Mouse (Mus musculus) left cerebral cortex, postnatal 10 days (tissue): ENCODE data around the gene Upk2. TPM values are rescaled to one million over a fixed set of nuclear protein-coding genes. Genes with fewer than 3 reads are reported as not detected.
"Not testable (repeated sequence)": the region's sequence is repeated elsewhere in the genome, so short reads cannot be mapped to it uniquely, and the experiment has no call there.

ENCODE experiments used
- DNase-seq, 2 experiments: peaks; one replicate each; pipeline ENCODE4 v3.0.0; 2021 to 2022; ENCODE audit warnings: low spot score in 2 of 2, mixed read lengths in 1 of 2; ENCODE audit errors: extremely low spot score in 1 of 2
- intact Hi-C: fragments of 180-260 bp; cut with DNase I; formaldehyde crosslinking; loops from one replicate; pipeline ENCODE4 v1.15.1; 2025
- total RNA-seq, 2 experiments: library from RNA; stranded (reverse); gene quantifications; 2 replicates each; pipeline ENCODE4 v1.2.3; 2021

Upk2 gene
- total RNA-seq, 2 experiments from 2014 or later: not detected

- intact Hi-C loops: not testable (repeated sequence)
Observed at GRCm38 (mm10) chr9:44419730-44420129, 35.0 kb downstream of the Upk2 start.

GRCm38 (mm10) chr9:44418519-44419385 lies 36.0 kb downstream of the Upk2 start, which contains the start of gene Ccdc84:
Gene Ccdc84, minus strand, starts transcription at chr9:44418569.
- DNase-seq: no peak
- intact Hi-C loops: no loop called here

More at GRCm38 (mm10) chr9:44419730-44420129, 35.0 kb downstream of the Upk2 start:
- not testable (repeated sequence) for DNase-seq

GRCm38 (mm10) chr9:44417892-44418363 lies 36.8 kb downstream of the Upk2 start:
- peak; percentile 94 to 97 for DNase-seq
- intact Hi-C loops: no loop called here

GRCm38 (mm10) chr9:44417156-44417891 lies 37.5 kb downstream of the Upk2 start:
- intact Hi-C loops: no loop called here
- DNase-seq: no peak

GRCm38 (mm10) chr9:44412781-44413180 lies 42.0 kb downstream of the Upk2 start:
- intact Hi-C loops: no loop called here

GRCm38 (mm10) chr9:44412306-44412705 lies 42.5 kb downstream of the Upk2 start:
- intact Hi-C loops: no loop called here

More at GRCm38 (mm10) chr9:44412781-44413180, 42.0 kb downstream of the Upk2 start:
- DNase-seq: no peak

DNA sequence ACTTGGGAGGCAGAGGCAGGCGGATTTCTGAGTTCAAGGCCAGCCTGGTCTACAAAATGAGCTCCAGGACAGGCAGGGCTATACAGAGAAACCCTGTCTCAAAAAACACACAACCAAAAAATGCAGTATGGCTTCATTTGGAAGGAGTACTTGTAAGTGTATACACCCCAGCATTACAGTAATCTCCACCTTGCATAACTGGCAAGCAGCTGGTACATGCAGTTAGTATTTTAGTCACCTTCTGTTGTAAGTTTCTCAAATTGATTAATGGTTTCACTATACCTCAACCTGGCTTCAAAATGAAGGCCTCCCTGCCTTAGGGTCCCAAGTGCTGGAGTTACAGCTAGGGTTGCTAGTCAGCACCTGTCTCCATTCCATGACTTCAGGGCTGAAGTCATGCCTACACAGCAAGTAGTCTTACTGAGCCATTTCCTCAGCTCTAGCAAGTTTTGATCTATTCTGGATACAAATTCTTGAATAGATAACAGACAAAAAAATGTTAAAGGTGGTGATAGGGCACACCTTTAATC lies 43.1 kb downstream of the Upk2 start:
- DNase-seq: no peak
- intact Hi-C loops: no loop called here

More at GRCm38 (mm10) chr9:44412306-44412705, 42.5 kb downstream of the Upk2 start:
- DNase-seq: no peak

DNA sequence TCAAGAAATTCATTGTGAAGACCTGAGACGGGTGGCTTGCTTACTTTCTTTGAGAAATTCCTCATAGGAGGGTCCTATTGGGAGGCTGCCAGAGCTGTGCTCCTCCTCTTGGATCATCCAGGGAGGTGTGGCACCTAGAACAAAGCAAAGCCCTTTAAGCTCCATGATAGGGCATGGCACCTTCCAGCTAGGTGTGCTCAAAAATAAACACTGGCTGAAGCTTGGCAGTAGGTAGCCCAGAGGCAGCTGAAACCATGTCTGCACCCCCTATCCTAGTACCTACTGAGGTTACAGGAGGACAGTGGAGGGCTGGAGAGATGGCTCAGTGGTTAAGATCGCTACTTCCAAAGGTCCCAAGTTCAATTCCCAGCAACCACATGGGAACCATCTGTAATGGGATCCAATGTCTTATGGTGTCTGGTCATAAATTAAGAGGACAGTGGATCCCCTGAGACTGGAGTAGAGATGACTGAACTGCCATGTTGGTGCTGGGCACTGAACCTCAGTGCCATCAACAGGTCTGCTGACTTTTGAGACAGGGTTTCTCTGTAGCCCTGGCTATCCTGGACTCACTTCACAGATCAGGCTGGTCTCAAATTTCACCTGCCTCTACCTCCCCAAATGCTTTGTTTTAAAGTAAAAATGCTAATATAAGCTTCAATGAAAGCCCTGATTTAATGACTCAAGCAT lies 44.0 kb downstream of the Upk2 start:
- no peak for DNase-seq
- intact Hi-C loops: no loop called here

GRCm38 (mm10) chr9:44408693-44409092 lies 46.1 kb downstream of the Upk2 start:
- DNase-seq, intact Hi-C loops: not testable (repeated sequence)

DNA sequence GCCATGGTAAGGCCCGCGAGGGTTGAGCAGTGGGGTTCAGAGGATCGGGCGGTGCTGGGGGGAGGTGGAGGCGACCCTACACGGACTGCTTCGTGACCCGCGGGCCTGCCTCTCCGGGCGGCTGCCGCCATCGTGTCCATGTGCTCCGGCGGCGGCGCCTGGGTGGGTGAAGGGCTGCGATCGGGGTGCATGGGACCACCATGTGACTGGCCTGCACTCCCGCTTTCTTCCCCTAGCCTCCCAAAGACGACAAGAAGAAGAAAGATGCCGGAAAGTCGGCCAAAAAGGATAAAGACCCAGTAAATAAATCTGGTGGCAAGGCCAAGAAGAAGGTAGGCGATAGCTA lies 47.1 kb downstream of the Upk2 start:
- no peak for DNase-seq
- intact Hi-C loops: no loop called here

DNA sequence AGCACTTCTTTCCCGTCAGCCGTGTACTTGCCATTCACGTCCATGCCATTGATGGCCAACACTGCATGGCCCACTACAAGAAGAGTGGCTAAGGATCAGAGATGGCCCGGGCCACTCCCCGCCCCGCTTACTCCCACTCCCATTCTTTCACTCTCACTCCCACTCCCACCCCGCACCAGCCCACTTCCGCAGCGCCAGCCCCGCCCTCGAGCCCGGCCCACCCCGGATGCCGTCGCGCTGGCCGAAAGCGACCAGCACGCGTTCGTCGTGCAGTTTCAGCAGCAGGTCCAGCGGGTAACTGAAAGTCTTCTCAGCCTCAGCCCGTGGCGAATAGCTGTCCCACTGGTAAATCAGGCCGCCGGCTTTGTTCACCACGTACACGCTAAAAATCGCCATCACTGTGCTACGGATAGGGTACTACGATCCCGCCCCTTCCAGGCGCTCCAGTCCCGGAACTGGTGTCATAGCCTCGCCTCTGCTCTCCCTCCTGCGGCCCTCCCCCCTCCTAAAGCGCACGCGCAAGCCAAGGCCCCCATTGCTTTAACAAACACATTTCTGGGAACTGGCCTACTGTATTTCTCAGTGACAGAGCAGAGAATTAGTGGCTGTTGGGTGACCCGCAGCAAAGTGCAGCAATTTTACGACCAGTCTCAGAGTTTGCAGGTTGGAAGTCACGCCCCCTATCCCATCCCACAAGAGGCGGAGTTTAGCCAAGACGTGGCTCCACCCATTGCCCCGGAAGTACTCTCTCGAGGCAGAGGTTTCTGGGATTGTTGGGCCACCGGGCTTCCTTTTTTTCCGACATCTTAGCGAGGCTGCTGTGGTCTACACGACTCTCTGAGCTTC lies 47.6 kb downstream of the Upk2 start, which contains the start of the genes Rps25 and Trappc4:
TSS of gene Rps25 (plus strand) at position 234 of the 846 bp plus-strand sequence.
TSS of gene Trappc4 (minus strand) at position 695 of the 846 bp plus-strand sequence.
- DNase-seq: peak; percentile 90 to 93
- intact Hi-C loops: no loop called here

- intact Hi-C loops: no loop called here
- no peak for DNase-seq
Observed at GRCm38 (mm10) chr9:44405011-44405410, 49.8 kb downstream of the Upk2 start.

Other genes starting within 250 kb of the Upk2 start
- 10 to 100 TPM; 48.6 to 49.9 TPM for gene Cbl, start 220.9 kb downstream of the Upk2 start, total RNA-seq
- 1 to 10 TPM in 1 of 2 experiments, under 1 TPM in 1; 0.69 to 1.9 TPM for gene Ccdc153, start 214.3 kb downstream of the Upk2 start, total RNA-seq
- under 1 TPM; 0.53 to 0.60 TPM for gene Pdzd3, start 203.5 kb downstream of the Upk2 start, total RNA-seq
- gene Nlrx1, start 186.4 kb downstream of the Upk2 start, total RNA-seq: 10 to 100 TPM; 11.9 to 14.8 TPM
- 10 to 100 TPM; 68.0 to 73.2 TPM for gene Abcg4, start 166.4 kb downstream of the Upk2 start, total RNA-seq
- gene Hinfp, start 149.3 kb downstream of the Upk2 start, total RNA-seq: 10 to 100 TPM; 27.1 to 28.3 TPM
- 100 to 1,000 TPM; 151 to 158 TPM for gene C2cd2l, start 134.7 kb downstream of the Upk2 start, total RNA-seq
- gene Dpagt1, start 129.0 kb downstream of the Upk2 start, total RNA-seq: 10 to 100 TPM; 15.5 to 17.9 TPM
- 10 to 100 TPM; 66.5 to 67.6 TPM for gene H2afx, start 120.3 kb downstream of the Upk2 start, total RNA-seq
- 10 to 100 TPM; 20.5 to 24.0 TPM for gene Hmbs, start 110.7 kb downstream of the Upk2 start, total RNA-seq
- 10 to 100 TPM; 42.6 to 49.1 TPM for gene Vps11, start 93.3 kb downstream of the Upk2 start, total RNA-seq
- 10 to 100 TPM; 87.1 to 89.3 TPM for gene Hyou1, start 75.5 kb downstream of the Upk2 start, total RNA-seq
- 10 to 100 TPM; 36.9 to 40.1 TPM for gene Slc37a4, start 58.1 kb downstream of the Upk2 start, total RNA-seq
- 100 to 1,000 TPM; 711 to 765 TPM for gene Rps25, start 47.8 kb downstream of the Upk2 start, total RNA-seq
- 10 to 100 TPM; 75.3 to 87.2 TPM for gene Trappc4, start 47.4 kb downstream of the Upk2 start, total RNA-seq
- gene Ccdc84, start 36.4 kb downstream of the Upk2 start, total RNA-seq: 10 to 100 TPM; 16.1 to 19.9 TPM
- not detected for gene Foxr1, start 13.8 kb downstream of the Upk2 start, total RNA-seq
- 10 to 100 TPM; 85.4 to 98.1 TPM for gene Bcl9l, start 27.8 kb upstream of the Upk2 start, total RNA-seq
- not detected for gene Cxcr5, start 106.9 kb upstream of the Upk2 start, total RNA-seq
- 100 to 1,000 TPM; 114 to 115 TPM for gene Ddx6, start 149.9 kb upstream of the Upk2 start, total RNA-seq
- not detected for gene Treh, start 218.3 kb upstream of the Upk2 start, total RNA-seq